Mouse (Mus musculus) stomach, postnatal 0 days (tissue): ENCODE measurements around the gene Vgll2. TPM values are rescaled to one million over a fixed set of nuclear protein-coding genes. Genes with fewer than 3 reads are reported as not detected.

Source experiments
- ATAC-seq: fragments of 200-750 bp; cut with Nextera tagmentation; 2 replicates; pipeline ENCODE4 v1.8.0; 2017; ENCODE audit not compliant: low FRiP score, low TSS enrichment
- DNase-seq: peaks from one replicate; pipeline ENCODE4 v3.0.0-alpha.2; 2016; ENCODE audit warnings: low spot score
- H3K27ac ChIP-seq: fragments of 300-500 bp; sonication (generic); replicated peaks from 2 replicates; pipeline ENCODE4 v1.5.1; 2014; ENCODE audit warnings: mild to moderate bottlenecking, control low read depth
- H3K27me3 ChIP-seq: fragments of 300-500 bp; sonication (generic); 2 replicates; pipeline ENCODE4 v1.6.1; 2014; ENCODE audit warnings: low read length; ENCODE audit not compliant: control insufficient read depth, insufficient read depth
- H3K36me3 ChIP-seq: fragments of 300-500 bp; sonication (generic); 2 replicates; pipeline ENCODE4 v1.6.1; 2014; ENCODE audit warnings: low read length, mixed read lengths; ENCODE audit not compliant: control insufficient read depth, insufficient read depth
- H3K4me1 ChIP-seq: fragments of 300-500 bp; sonication (generic); replicated peaks from 2 replicates; pipeline ENCODE4 v1.6.1; 2014; ENCODE audit warnings: antibody characterized with exemption; ENCODE audit not compliant: control insufficient read depth, insufficient read depth
- H3K4me2 ChIP-seq: fragments of 300-500 bp; sonication (generic); replicated peaks from 2 replicates; pipeline ENCODE4 v1.6.1; 2014; ENCODE audit warnings: low read depth, mild to moderate bottlenecking, control low read depth, moderate library complexity
- H3K4me3 ChIP-seq: fragments of 300-500 bp; sonication (generic); 2 replicates; pipeline ENCODE4 v1.5.1; 2014; ENCODE audit warnings: low read depth, low read length, control low read depth
- H3K9ac ChIP-seq: fragments of 300-500 bp; sonication (generic); 2 replicates; pipeline ENCODE4 v1.6.1; 2014; ENCODE audit warnings: mild to moderate bottlenecking, low read length, control low read depth, mixed read lengths
- H3K9me3 ChIP-seq: fragments of 300-500 bp; sonication (generic); 2 replicates; pipeline ENCODE4 v1.6.1; 2016; ENCODE audit warnings: low read length; ENCODE audit not compliant: control insufficient read depth
- CTCF ChIP-seq: IDR thresholded peaks from 2 replicates; pipeline ENCODE4 v1.5.1; 2016; ENCODE audit warnings: antibody characterized with exemption, low read depth, mild to moderate bottlenecking, moderate library complexity
- EP300 ChIP-seq: optimal IDR thresholded peaks from 2 replicates; pipeline ENCODE3; 2016; ENCODE audit warnings: antibody characterized with exemption
- WGBS: fragments of 180-500 bp; shearing (Covaris S2); extraction: QIAGEN DNeasy Blood & Tissue Kit; methylation state at CpG from one replicate; pipeline ENCODE4 v1.1.7; 2014; 5-methylcytosine and 5-hydroxymethylcytosine counted together
- polyA plus RNA-seq: library from polyadenylated mRNA; unstranded; fragments of >200 nt; fragmentation: Nextera tagmentation; extraction: Ambion mirVana; gene quantifications from 2 replicates; pipeline ENCODE4 v1.2.1, GENCODE M21; 2015

Vgll2 gene
- polyA plus RNA-seq, 1 experiment from 2014 or later = 0.13 TPM

GRCm38 (mm10) chr10:52021231-52021630 is 1.1 kb upstream of the Vgll2 start:
- WGBS = 3% methylated on average over 9 of the region's 9 CpGs
- TF ChIP-seq EP300 (no peak), CTCF (no peak)

GRCm38 (mm10) chr10:52021736-52022394 is 437 bp upstream of the Vgll2 start:
- H3K9me3 ChIP-seq = no peaks in the 10 kb centered on the region
- no peak overlapping the region for H3K9ac ChIP-seq
- no peak for DNase-seq
- peak overlapping the region; percentile 40; the same call in 1 of the 2 replicates for H3K4me3 ChIP-seq
- no peaks in the 10 kb centered on the region for H3K4me1 ChIP-seq
- WGBS = under 1% methylated on average over 14 of the region's 15 CpGs
- peak overlapping the region; percentile 67 for H3K4me2 ChIP-seq
- no peak overlapping the region for H3K27ac ChIP-seq
- peaks cover 38% of the 10 kb centered on the region for H3K27me3 ChIP-seq
- TF ChIP-seq EP300 = no peak
- TF ChIP-seq CTCF = no peak
- no peaks in the 10 kb centered on the region for H3K36me3 ChIP-seq
- ATAC-seq = no peak

More at GRCm38 (mm10) chr10:52021231-52021630, 1.1 kb upstream of the Vgll2 start:
- Histone ChIP-seq H3K36me3 (no peaks in the 10 kb centered on the region), H3K27ac (no peak overlapping the region), H3K27me3 (peaks cover 35% of the 10 kb centered on the region), H3K9me3 (no peaks in the 10 kb centered on the region), H3K4me3 (no peak overlapping the region), H3K4me1 (no peaks in the 10 kb centered on the region), H3K4me2 (no peak overlapping the region), H3K9ac (no peak overlapping the region)
- ATAC-seq (no peak), DNase-seq (no peak)

- Histone ChIP-seq H3K4me2 (peak overlapping the region; percentile 67; the same call in 1 of the 2 replicates), H3K4me1 (no peaks in the 10 kb centered on the region), H3K36me3 (no peaks in the 10 kb centered on the region), H3K4me3 (peak overlapping the region; percentile 40; the same call in 1 of the 2 replicates), H3K27me3 (peaks cover 46% of the 10 kb centered on the region), H3K9me3 (no peaks in the 10 kb centered on the region), H3K27ac (no peak overlapping the region), H3K9ac (no peak overlapping the region)
- TF ChIP-seq EP300 (no peak), CTCF (no peak)
- no peak for ATAC-seq
- WGBS = 6% methylated on average over 17 of the region's 17 CpGs
- DNase-seq = no peak
Measured at GRCm38 (mm10) chr10:52023213-52024052, 1.1 kb downstream of the Vgll2 start.

GRCm38 (mm10) chr10:52024053-52024410 is 1.7 kb downstream of the Vgll2 start:
- 24% methylated on average over 2 of the region's 2 CpGs for WGBS
- Histone ChIP-seq H3K4me2 (no peak overlapping the region), H3K9me3 (no peaks in the 10 kb centered on the region), H3K27ac (no peak overlapping the region), H3K4me1 (no peaks in the 10 kb centered on the region), H3K4me3 (no peak overlapping the region), H3K9ac (no peak overlapping the region), H3K27me3 (peaks cover 46% of the 10 kb centered on the region), H3K36me3 (no peaks in the 10 kb centered on the region)
- TF ChIP-seq CTCF = no peak
- TF ChIP-seq EP300 = no peak
- DNase-seq (no peak), ATAC-seq (no peak)

GRCm38 (mm10) chr10:52025291-52025690 is 3.0 kb downstream of the Vgll2 start:
- ATAC-seq (no peak), DNase-seq (no peak)
- TF ChIP-seq EP300 (no peak), CTCF (no peak)
- peaks cover 46% of the 10 kb centered on the region for H3K27me3 ChIP-seq
- no peak overlapping the region for H3K4me2 ChIP-seq
- WGBS = 0% methylated on average over 1 of the region's 1 CpGs
- H3K9ac ChIP-seq = no peak overlapping the region
- H3K36me3 ChIP-seq = no peaks in the 10 kb centered on the region
- no peak overlapping the region for H3K4me3 ChIP-seq
- no peak overlapping the region for H3K27ac ChIP-seq
- H3K4me1 ChIP-seq = no peaks in the 10 kb centered on the region
- no peaks in the 10 kb centered on the region for H3K9me3 ChIP-seq

DNA sequence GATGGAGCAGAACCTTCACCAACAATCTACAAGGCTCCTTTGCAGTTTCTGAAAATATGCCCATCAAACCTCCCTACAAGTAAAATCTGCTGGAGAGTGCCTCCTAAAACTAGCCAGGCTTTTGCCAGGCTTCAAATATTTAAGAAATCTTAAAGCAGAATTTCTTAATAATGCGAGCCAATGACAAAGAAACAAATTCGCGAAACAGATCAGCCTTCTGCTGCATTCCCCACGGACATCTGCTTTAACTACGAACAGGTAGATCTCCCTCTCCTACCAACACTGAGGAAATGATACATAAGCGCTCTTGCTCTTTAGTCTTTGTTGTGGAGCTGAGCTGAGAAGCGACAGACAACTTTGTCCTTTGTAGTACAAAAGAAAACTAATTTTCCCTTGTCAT is 3.5 kb downstream of the Vgll2 start:
- WGBS = 24% methylated on average over 7 of the region's 7 CpGs
- no peak overlapping the region for H3K4me2 ChIP-seq
- H3K4me1 ChIP-seq = no peaks in the 10 kb centered on the region
- DNase-seq = no peak
- peaks cover 42% of the 10 kb centered on the region for H3K27me3 ChIP-seq
- H3K27ac ChIP-seq = no peak overlapping the region
- no peaks in the 10 kb centered on the region for H3K9me3 ChIP-seq
- H3K4me3 ChIP-seq = no peak overlapping the region
- H3K36me3 ChIP-seq = no peaks in the 10 kb centered on the region
- H3K9ac ChIP-seq = no peak overlapping the region
- no peak for ATAC-seq
- no peak for TF ChIP-seq CTCF
- no peak for TF ChIP-seq EP300
